Mouse (Mus musculus): ENCODE results near the gene Lrrc43. TPM values are rescaled to one million over a fixed set of nuclear protein-coding genes. Genes with fewer than 3 reads are reported as not detected.

The Lrrc43 gene
- polyA plus RNA-seq (2015; fragmentation: Nextera tagmentation; extraction: Ambion mirVana): not detected in 2 replicates

GRCm38 (mm10) chr5:123489112-123489785 lies at the start of gene Lrrc43, which contains the start of gene Il31:
TSS of gene Lrrc43 (plus strand) at chr5:123489305.
TSS of gene Il31 (minus strand) at chr5:123489489.
- Histone ChIP-seq H3K27ac (ENCODE audit: low read length) (no peak within 1 kb of the TSS), H3K27me3 (ENCODE audit: control insufficient read depth, insufficient read depth, low read depth, low read length) (peaks cover 10% of the 10 kb centered on the region), H3K36me3 (ENCODE audit: control insufficient read depth, insufficient read depth) (no peaks in the 10 kb centered on the region), H3K4me3 (ENCODE audit: low read depth, low read length) (no peak within 1 kb of the TSS), H3K4me2 (ENCODE audit: low read depth, low read length) (no peak within 1 kb of the TSS), H3K9me3 (replicated peaks; ENCODE audit: control insufficient read depth, low read length) (no peaks in the 10 kb centered on the region), H3K4me1 (ENCODE audit: control insufficient read depth, low read depth, low read length) (no peaks in the 10 kb centered on the region), H3K9ac (ENCODE audit: low read depth, low read length) (no peak within 1 kb of the TSS)
- WGBS (ENCODE audit: insufficient replicate concordance): 8% methylated on average over 25 of the region's 25 CpGs
- ATAC-seq (ENCODE audit: low read depth): no peak

DNA sequence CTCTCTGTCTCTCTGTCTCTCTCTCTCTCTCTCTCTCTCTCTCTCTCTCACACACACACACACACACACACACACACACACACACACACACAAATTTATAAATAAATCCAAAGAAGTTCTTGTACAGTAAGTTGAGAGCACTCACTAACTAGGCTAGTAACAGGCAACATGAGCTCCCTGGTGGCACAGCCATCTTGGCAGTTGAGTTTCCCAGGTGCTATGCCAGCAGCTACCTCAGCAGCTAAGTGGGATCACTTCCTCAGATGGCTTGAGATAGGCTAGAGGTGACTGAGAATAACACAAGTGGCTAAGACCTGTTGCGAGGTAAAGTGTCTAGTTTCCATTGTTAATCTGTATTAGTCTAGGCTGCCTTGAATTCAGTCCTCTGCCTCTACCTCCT lies 49.8 kb upstream of the Lrrc43 start:
- WGBS (ENCODE audit: insufficient replicate concordance): 81% methylated on average over 1 of the region's 1 CpGs
- Histone ChIP-seq H3K9me3 (replicated peaks; ENCODE audit: control insufficient read depth, low read length) (no peaks in the 10 kb centered on the region), H3K27ac (ENCODE audit: low read length) (no peak overlapping the region), H3K9ac (ENCODE audit: low read depth, low read length) (no peak overlapping the region), H3K36me3 (ENCODE audit: control insufficient read depth, insufficient read depth) (no peaks in the 10 kb centered on the region), H3K27me3 (ENCODE audit: control insufficient read depth, insufficient read depth, low read depth, low read length) (no peaks in the 10 kb centered on the region), H3K4me1 (ENCODE audit: control insufficient read depth, low read depth, low read length) (peaks cover 4% of the 10 kb centered on the region; the same call in 1 of the 2 replicates), H3K4me3 (ENCODE audit: low read depth, low read length) (no peak overlapping the region), H3K4me2 (ENCODE audit: low read depth, low read length) (no peak overlapping the region)
- ATAC-seq (ENCODE audit: low read depth): no peak

- Histone ChIP-seq H3K4me3 (ENCODE audit: low read depth, low read length) (no peak overlapping the region), H3K9ac (ENCODE audit: low read depth, low read length) (no peak overlapping the region), H3K4me1 (ENCODE audit: control insufficient read depth, low read depth, low read length) (peaks cover 4% of the 10 kb centered on the region; the same call in 1 of the 2 replicates), H3K27ac (ENCODE audit: low read length) (no peak overlapping the region), H3K36me3 (ENCODE audit: control insufficient read depth, insufficient read depth) (no peaks in the 10 kb centered on the region), H3K9me3 (replicated peaks; ENCODE audit: control insufficient read depth, low read length) (no peaks in the 10 kb centered on the region), H3K4me2 (ENCODE audit: low read depth, low read length) (no peak overlapping the region), H3K27me3 (ENCODE audit: control insufficient read depth, insufficient read depth, low read depth, low read length) (no peaks in the 10 kb centered on the region)
- WGBS (ENCODE audit: insufficient replicate concordance): 78% methylated on average over 4 of the region's 4 CpGs
- ATAC-seq (ENCODE audit: low read depth): no peak
These were observed 49.2 kb upstream of the Lrrc43 start for GRCm38 (mm10) chr5:123439941-123440340.

DNA sequence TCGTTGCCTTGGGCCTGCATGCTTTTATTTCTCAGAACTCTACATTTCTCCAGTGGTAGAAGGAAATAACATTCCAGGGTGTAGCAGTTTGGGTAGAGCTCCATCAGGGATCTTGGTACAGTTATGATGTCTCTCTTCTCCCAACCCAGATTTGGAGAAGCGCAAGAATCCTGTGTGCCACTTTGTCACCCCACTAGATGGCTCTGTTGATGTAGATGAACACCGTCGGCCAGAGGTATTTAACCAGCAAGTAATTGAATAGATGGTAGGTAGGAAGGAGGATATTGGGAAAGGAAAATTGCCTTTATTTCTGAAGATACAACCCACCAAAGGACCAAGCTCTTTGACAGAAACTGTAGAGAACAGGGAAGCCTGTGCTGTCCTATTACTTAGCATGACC lies 48.4 kb upstream of the Lrrc43 start:
- Histone ChIP-seq H3K9ac (ENCODE audit: low read depth, low read length) (no peak overlapping the region), H3K9me3 (replicated peaks; ENCODE audit: control insufficient read depth, low read length) (no peaks in the 10 kb centered on the region), H3K4me3 (ENCODE audit: low read depth, low read length) (no peak overlapping the region), H3K27ac (ENCODE audit: low read length) (no peak overlapping the region), H3K27me3 (ENCODE audit: control insufficient read depth, insufficient read depth, low read depth, low read length) (no peaks in the 10 kb centered on the region), H3K4me2 (ENCODE audit: low read depth, low read length) (no peak overlapping the region), H3K36me3 (ENCODE audit: control insufficient read depth, insufficient read depth) (no peaks in the 10 kb centered on the region), H3K4me1 (ENCODE audit: control insufficient read depth, low read depth, low read length) (peaks cover 4% of the 10 kb centered on the region; the same call in 1 of the 2 replicates)
- ATAC-seq (ENCODE audit: low read depth): no peak
- WGBS (ENCODE audit: insufficient replicate concordance): 67% methylated on average over 4 of the region's 4 CpGs

DNA sequence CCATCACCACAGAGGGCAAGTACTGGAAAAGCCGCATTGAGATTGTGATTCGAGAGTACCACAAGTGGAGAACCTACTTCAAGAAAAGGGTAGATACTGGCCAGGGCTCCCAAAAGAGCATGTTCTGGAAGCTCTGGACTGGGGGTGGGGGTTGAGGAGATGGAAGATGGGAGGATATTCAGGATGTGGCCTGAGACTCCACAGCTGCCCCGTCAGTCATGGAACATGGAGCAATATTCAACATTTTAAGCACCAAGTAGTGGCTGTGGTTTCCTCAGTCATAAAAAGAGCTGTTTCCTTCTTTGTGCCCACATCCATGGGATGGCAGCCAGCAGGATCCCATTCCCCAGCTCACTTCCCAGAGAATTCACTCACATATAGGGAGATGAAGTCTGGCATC lies 46.8 kb upstream of the Lrrc43 start:
- Histone ChIP-seq H3K4me1 (ENCODE audit: control insufficient read depth, low read depth, low read length) (no peaks in the 10 kb centered on the region), H3K9me3 (replicated peaks; ENCODE audit: control insufficient read depth, low read length) (no peaks in the 10 kb centered on the region), H3K36me3 (ENCODE audit: control insufficient read depth, insufficient read depth) (no peaks in the 10 kb centered on the region), H3K4me3 (ENCODE audit: low read depth, low read length) (no peak overlapping the region), H3K4me2 (ENCODE audit: low read depth, low read length) (no peak overlapping the region), H3K9ac (ENCODE audit: low read depth, low read length) (no peak overlapping the region), H3K27me3 (ENCODE audit: control insufficient read depth, insufficient read depth, low read depth, low read length) (no peaks in the 10 kb centered on the region), H3K27ac (ENCODE audit: low read length) (no peak overlapping the region)
- WGBS (ENCODE audit: insufficient replicate concordance): 69% methylated on average over 3 of the region's 3 CpGs
- ATAC-seq (ENCODE audit: low read depth): no peak

- 46% methylated on average over 4 of the region's 4 CpGs for WGBS (ENCODE audit: insufficient replicate concordance)
- no peak for ATAC-seq (ENCODE audit: low read depth)
These were observed 45.0 kb upstream of the Lrrc43 start for GRCm38 (mm10) chr5:123444069-123444468.

GRCm38 (mm10) chr5:123444849-123445334 lies 44.2 kb upstream of the Lrrc43 start:
- Histone ChIP-seq H3K4me3 (ENCODE audit: low read depth, low read length) (no peak overlapping the region), H3K27ac (ENCODE audit: low read length) (no peak overlapping the region), H3K9me3 (replicated peaks; ENCODE audit: control insufficient read depth, low read length) (no peaks in the 10 kb centered on the region), H3K36me3 (ENCODE audit: control insufficient read depth, insufficient read depth) (no peaks in the 10 kb centered on the region), H3K27me3 (ENCODE audit: control insufficient read depth, insufficient read depth, low read depth, low read length) (no peaks in the 10 kb centered on the region), H3K9ac (ENCODE audit: low read depth, low read length) (no peak overlapping the region), H3K4me1 (ENCODE audit: control insufficient read depth, low read depth, low read length) (no peaks in the 10 kb centered on the region), H3K4me2 (ENCODE audit: low read depth, low read length) (no peak overlapping the region)
- WGBS (ENCODE audit: insufficient replicate concordance): 74% methylated on average over 5 of the region's 5 CpGs
- ATAC-seq (ENCODE audit: low read depth): no peak

More at GRCm38 (mm10) chr5:123444069-123444468, 45.0 kb upstream of the Lrrc43 start:
- no peaks in the 10 kb centered on the region for H3K36me3 ChIP-seq (ENCODE audit: control insufficient read depth, insufficient read depth)
- H3K4me1 ChIP-seq (ENCODE audit: control insufficient read depth, low read depth, low read length): no peaks in the 10 kb centered on the region
- no peaks in the 10 kb centered on the region for H3K9me3 ChIP-seq (replicated peaks; ENCODE audit: control insufficient read depth, low read length)
- no peak overlapping the region for H3K9ac ChIP-seq (ENCODE audit: low read depth, low read length)
- H3K4me3 ChIP-seq (ENCODE audit: low read depth, low read length): no peak overlapping the region
- no peaks in the 10 kb centered on the region for H3K27me3 ChIP-seq (ENCODE audit: control insufficient read depth, insufficient read depth, low read depth, low read length)
- no peak overlapping the region for H3K4me2 ChIP-seq (ENCODE audit: low read depth, low read length)
- H3K27ac ChIP-seq (ENCODE audit: low read length): no peak overlapping the region

GRCm38 (mm10) chr5:123451886-123452285 lies 37.2 kb upstream of the Lrrc43 start:
- H3K27ac ChIP-seq (ENCODE audit: low read length): no peak overlapping the region
- ATAC-seq (ENCODE audit: low read depth): no peak
- H3K36me3 ChIP-seq (ENCODE audit: control insufficient read depth, insufficient read depth): no peaks in the 10 kb centered on the region
- no peak overlapping the region for H3K9ac ChIP-seq (ENCODE audit: low read depth, low read length)
- no peaks in the 10 kb centered on the region for H3K9me3 ChIP-seq (replicated peaks; ENCODE audit: control insufficient read depth, low read length)
- H3K4me2 ChIP-seq (ENCODE audit: low read depth, low read length): no peak overlapping the region
- no peaks in the 10 kb centered on the region for H3K27me3 ChIP-seq (ENCODE audit: control insufficient read depth, insufficient read depth, low read depth, low read length)
- H3K4me1 ChIP-seq (ENCODE audit: control insufficient read depth, low read depth, low read length): no peaks in the 10 kb centered on the region
- H3K4me3 ChIP-seq (ENCODE audit: low read depth, low read length): no peak overlapping the region
- 77% methylated on average over 7 of the region's 7 CpGs for WGBS (ENCODE audit: insufficient replicate concordance)

DNA sequence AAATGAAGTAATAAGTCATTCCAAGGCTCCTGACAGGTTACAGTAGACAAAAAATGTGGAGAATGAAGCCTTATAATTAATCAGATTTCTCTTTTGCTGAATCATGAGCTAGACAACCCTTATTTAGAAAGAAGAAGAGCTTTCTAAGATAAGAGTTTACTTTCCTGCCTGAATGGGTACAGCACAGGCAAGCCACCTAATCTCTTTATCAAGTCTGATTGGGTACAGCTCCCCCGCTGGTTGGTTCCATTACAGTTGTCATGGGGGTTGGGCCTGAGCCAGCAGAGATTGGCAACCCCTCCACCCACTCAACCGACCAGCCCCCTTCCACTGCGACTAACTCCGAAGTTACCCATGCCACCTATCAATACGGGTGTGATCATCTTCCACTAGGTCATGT lies 27.7 kb upstream of the Lrrc43 start:
- Histone ChIP-seq H3K9me3 (replicated peaks; ENCODE audit: control insufficient read depth, low read length) (no peaks in the 10 kb centered on the region), H3K27ac (ENCODE audit: low read length) (no peak overlapping the region), H3K4me1 (ENCODE audit: control insufficient read depth, low read depth, low read length) (no peaks in the 10 kb centered on the region), H3K4me2 (ENCODE audit: low read depth, low read length) (no peak overlapping the region), H3K36me3 (ENCODE audit: control insufficient read depth, insufficient read depth) (no peaks in the 10 kb centered on the region), H3K27me3 (ENCODE audit: control insufficient read depth, insufficient read depth, low read depth, low read length) (no peaks in the 10 kb centered on the region), H3K9ac (ENCODE audit: low read depth, low read length) (no peak overlapping the region), H3K4me3 (ENCODE audit: low read depth, low read length) (no peak overlapping the region)
- ATAC-seq (ENCODE audit: low read depth): no peak
- WGBS (ENCODE audit: insufficient replicate concordance): 45% methylated on average over 5 of the region's 5 CpGs

All from liver, embryonic 16.5 days (tissue).